Mouse (Mus musculus): ENCODE results near the gene Micall2. TPM values are rescaled to one million over a fixed set of nuclear protein-coding genes. Genes with fewer than 3 reads are reported as not detected.
"Not testable (repeated sequence)": the region's sequence is repeated elsewhere in the genome, so short reads cannot be mapped to it uniquely, and the experiment has no call there.

The Micall2 gene
- polyA plus RNA-seq, 1 experiment from 2014 or later = 3.5 TPM

GRCm38 (mm10) chr5:139724336-139725116, 11.6 kb downstream of the Micall2 start:
- ATAC-seq (ENCODE audit: borderline replicate concordance, extremely low read depth, low FRiP score, low TSS enrichment) = no peak

GRCm38 (mm10) chr5:139723113-139723512, 13.0 kb downstream of the Micall2 start:
- 62% methylated on average over 9 of the region's 9 CpGs for WGBS
- Histone ChIP-seq H3K4me3 (no peak overlapping the region), H3K4me1 (peaks cover 17% of the 10 kb centered on the region; the same call in 1 of the 2 replicates), H3K9ac (no peak overlapping the region), H3K36me3 (no peaks in the 10 kb centered on the region), H3K27me3 (no peaks in the 10 kb centered on the region), H3K9me3 (no peaks in the 10 kb centered on the region), H3K27ac (no peak overlapping the region), H3K4me2 (no peak overlapping the region)
- ATAC-seq (ENCODE audit: borderline replicate concordance, extremely low read depth, low FRiP score, low TSS enrichment) = no peak

More at GRCm38 (mm10) chr5:139724336-139725116, 11.6 kb downstream of the Micall2 start:
- Histone ChIP-seq H3K27ac (no peak overlapping the region), H3K4me3 (no peak overlapping the region), H3K36me3 (no peaks in the 10 kb centered on the region), H3K4me2 (no peak overlapping the region), H3K9me3 (no peaks in the 10 kb centered on the region), H3K27me3 (no peaks in the 10 kb centered on the region), H3K4me1 (peaks cover 11% of the 10 kb centered on the region; the same call in 1 of the 2 replicates), H3K9ac (no peak overlapping the region)
- 42% methylated on average over 10 of the region's 10 CpGs for WGBS

- Histone ChIP-seq H3K27ac (no peak overlapping the region), H3K4me2 (no peak overlapping the region), H3K9me3 (no peaks in the 10 kb centered on the region), H3K4me3 (no peak overlapping the region), H3K9ac (no peak overlapping the region), H3K36me3 (no peaks in the 10 kb centered on the region), H3K27me3 (no peaks in the 10 kb centered on the region), H3K4me1 (peaks cover 17% of the 10 kb centered on the region; the same call in 1 of the 2 replicates)
- no peak for ATAC-seq (ENCODE audit: borderline replicate concordance, extremely low read depth, low FRiP score, low TSS enrichment)
- 54% methylated on average over 6 of the region's 6 CpGs for WGBS
These were observed 13.4 kb downstream of the Micall2 start for GRCm38 (mm10) chr5:139722709-139723108.

- 72% methylated on average over 7 of the region's 7 CpGs for WGBS
- Histone ChIP-seq H3K27ac (peak overlapping the region; percentile 29; the same call in 1 of the 2 replicates), H3K9ac (no peak overlapping the region), H3K4me2 (no peak overlapping the region), H3K4me1 (0 out of 2 replicates have a peak, but pooled peaks cover 6% of the 10 kb centered on the region), H3K36me3 (no peaks in the 10 kb centered on the region), H3K9me3 (no peaks in the 10 kb centered on the region), H3K27me3 (no peaks in the 10 kb centered on the region), H3K4me3 (no peak overlapping the region)
- no peak for ATAC-seq (ENCODE audit: borderline replicate concordance, extremely low read depth, low FRiP score, low TSS enrichment)
These were observed 17.2 kb downstream of the Micall2 start for GRCm38 (mm10) chr5:139718949-139719348.

- no peaks in the 10 kb centered on the region for H3K9me3 ChIP-seq
- 0 out of 2 replicates have a peak, but pooled peaks cover 6% of the 10 kb centered on the region for H3K4me1 ChIP-seq
- WGBS = 49% methylated on average over 6 of the region's 6 CpGs
- no peaks in the 10 kb centered on the region for H3K36me3 ChIP-seq
- H3K4me3 ChIP-seq = no peak overlapping the region
- no peak overlapping the region for H3K9ac ChIP-seq
- H3K4me2 ChIP-seq = no peak overlapping the region
- peak overlapping the region; percentile 29; the same call in 1 of the 2 replicates for H3K27ac ChIP-seq
- ATAC-seq (ENCODE audit: borderline replicate concordance, extremely low read depth, low FRiP score, low TSS enrichment) = peak; percentile 15; the same call in 1 of the 2 replicates
- no peaks in the 10 kb centered on the region for H3K27me3 ChIP-seq
These were observed 17.6 kb downstream of the Micall2 start for GRCm38 (mm10) chr5:139718540-139718939.

- 93% methylated on average over 2 of the region's 2 CpGs for WGBS
- H3K27me3 ChIP-seq = no peaks in the 10 kb centered on the region
- H3K4me1 ChIP-seq = 0 out of 2 replicates have a peak, but pooled peaks cover 6% of the 10 kb centered on the region
- H3K9me3 ChIP-seq = no peaks in the 10 kb centered on the region
- H3K36me3 ChIP-seq = no peaks in the 10 kb centered on the region
- no peak overlapping the region for H3K4me2 ChIP-seq
- no peak overlapping the region for H3K4me3 ChIP-seq
- H3K27ac ChIP-seq = no peak overlapping the region
- no peak overlapping the region for H3K9ac ChIP-seq
- ATAC-seq (ENCODE audit: borderline replicate concordance, extremely low read depth, low FRiP score, low TSS enrichment) = no peak
These were observed 18.4 kb downstream of the Micall2 start for GRCm38 (mm10) chr5:139717723-139718122.

- Histone ChIP-seq H3K36me3 (no peaks in the 10 kb centered on the region), H3K4me3 (no peak overlapping the region), H3K4me1 (no peaks in the 10 kb centered on the region), H3K9ac (no peak overlapping the region), H3K27me3 (no peaks in the 10 kb centered on the region), H3K27ac (no peak overlapping the region), H3K9me3 (no peaks in the 10 kb centered on the region), H3K4me2 (no peak overlapping the region)
- WGBS = 92% methylated on average over 10 of the region's 10 CpGs
- no peak for ATAC-seq (ENCODE audit: borderline replicate concordance, extremely low read depth, low FRiP score, low TSS enrichment)
These were observed 29.6 kb downstream of the Micall2 start for GRCm38 (mm10) chr5:139706496-139706895.

- peak; percentile 53; the same call in 1 of the 2 replicates for ATAC-seq (ENCODE audit: borderline replicate concordance, extremely low read depth, low FRiP score, low TSS enrichment)
- H3K36me3 ChIP-seq = no peaks in the 10 kb centered on the region
These were observed 33.2 kb downstream of the Micall2 start for GRCm38 (mm10) chr5:139702905-139703304.

GRCm38 (mm10) chr5:139702236-139702635, 33.9 kb downstream of the Micall2 start:
- H3K27me3 ChIP-seq = no peaks in the 10 kb centered on the region
- H3K9ac ChIP-seq = no peak overlapping the region
- no peaks in the 10 kb centered on the region for H3K9me3 ChIP-seq
- H3K4me2 ChIP-seq = no peak overlapping the region
- no peaks in the 10 kb centered on the region for H3K4me1 ChIP-seq
- no peak for ATAC-seq (ENCODE audit: borderline replicate concordance, extremely low read depth, low FRiP score, low TSS enrichment)
- H3K27ac ChIP-seq = no peak overlapping the region
- no peaks in the 10 kb centered on the region for H3K36me3 ChIP-seq
- no peak overlapping the region for H3K4me3 ChIP-seq
- WGBS = 35% methylated on average over 10 of the region's 10 CpGs

More at GRCm38 (mm10) chr5:139702905-139703304, 33.2 kb downstream of the Micall2 start:
- WGBS = 61% methylated on average over 2 of the region's 2 CpGs
- Histone ChIP-seq H3K27ac (no peak overlapping the region), H3K4me1 (no peaks in the 10 kb centered on the region), H3K27me3 (no peaks in the 10 kb centered on the region), H3K4me3 (no peak overlapping the region), H3K4me2 (no peak overlapping the region), H3K9ac (no peak overlapping the region), H3K9me3 (no peaks in the 10 kb centered on the region)

GRCm38 (mm10) chr5:139696954-139697353, 39.2 kb downstream of the Micall2 start:
- Histone ChIP-seq H3K9me3 (no peaks in the 10 kb centered on the region), H3K4me1 (peaks cover 6% of the 10 kb centered on the region; the same call in 1 of the 2 replicates), H3K27ac (no peak overlapping the region), H3K27me3 (no peaks in the 10 kb centered on the region), H3K4me3 (no peak overlapping the region), H3K9ac (no peak overlapping the region), H3K36me3 (no peaks in the 10 kb centered on the region), H3K4me2 (no peak overlapping the region)
- WGBS = 78% methylated on average over 6 of the region's 6 CpGs
- no peak for ATAC-seq (ENCODE audit: borderline replicate concordance, extremely low read depth, low FRiP score, low TSS enrichment)

- not testable (repeated sequence) for H3K27ac ChIP-seq; H3K9me3 ChIP-seq; ATAC-seq (ENCODE audit: borderline replicate concordance, extremely low read depth, low FRiP score, low TSS enrichment); H3K9ac ChIP-seq; H3K27me3 ChIP-seq; H3K4me2 ChIP-seq; H3K4me1 ChIP-seq; H3K4me3 ChIP-seq; H3K36me3 ChIP-seq
- 58% methylated on average over 3 of the region's 3 CpGs for WGBS
These were observed 40.3 kb downstream of the Micall2 start for GRCm38 (mm10) chr5:139695876-139696275.

GRCm38 (mm10) chr5:139694989-139695571, 41.1 kb downstream of the Micall2 start:
- ATAC-seq (ENCODE audit: borderline replicate concordance, extremely low read depth, low FRiP score, low TSS enrichment) = no peak
- peaks cover 6% of the 10 kb centered on the region; the same call in 1 of the 2 replicates for H3K4me1 ChIP-seq
- 0 out of 2 replicates have a peak overlapping the region, but pooled peaks have one; percentile 24 for H3K4me2 ChIP-seq
- H3K27me3 ChIP-seq = no peaks in the 10 kb centered on the region
- H3K9me3 ChIP-seq = no peaks in the 10 kb centered on the region
- H3K4me3 ChIP-seq = no peak overlapping the region
- H3K9ac ChIP-seq = no peak overlapping the region
- H3K36me3 ChIP-seq = no peaks in the 10 kb centered on the region
- no peak overlapping the region for H3K27ac ChIP-seq
- 29% methylated on average over 7 of the region's 7 CpGs for WGBS
